Mouse (Mus musculus): Measurements from ENCODE around the gene Dbh. TPM values are rescaled to one million over a fixed set of nuclear protein-coding genes. Genes with fewer than 3 reads are reported as not detected.

Gene Dbh
- total RNA-seq (2021): under 1 TPM; 0.20 to 0.36 TPM
- long read RNA-seq, experiment 1, partial matches to known transcripts: 0 of 2 reads
- long read RNA-seq, experiment 1, other reads (novel, unspliced or antisense): 2 of 2 reads
- long read RNA-seq, experiment 2: 0 reads

DNA sequence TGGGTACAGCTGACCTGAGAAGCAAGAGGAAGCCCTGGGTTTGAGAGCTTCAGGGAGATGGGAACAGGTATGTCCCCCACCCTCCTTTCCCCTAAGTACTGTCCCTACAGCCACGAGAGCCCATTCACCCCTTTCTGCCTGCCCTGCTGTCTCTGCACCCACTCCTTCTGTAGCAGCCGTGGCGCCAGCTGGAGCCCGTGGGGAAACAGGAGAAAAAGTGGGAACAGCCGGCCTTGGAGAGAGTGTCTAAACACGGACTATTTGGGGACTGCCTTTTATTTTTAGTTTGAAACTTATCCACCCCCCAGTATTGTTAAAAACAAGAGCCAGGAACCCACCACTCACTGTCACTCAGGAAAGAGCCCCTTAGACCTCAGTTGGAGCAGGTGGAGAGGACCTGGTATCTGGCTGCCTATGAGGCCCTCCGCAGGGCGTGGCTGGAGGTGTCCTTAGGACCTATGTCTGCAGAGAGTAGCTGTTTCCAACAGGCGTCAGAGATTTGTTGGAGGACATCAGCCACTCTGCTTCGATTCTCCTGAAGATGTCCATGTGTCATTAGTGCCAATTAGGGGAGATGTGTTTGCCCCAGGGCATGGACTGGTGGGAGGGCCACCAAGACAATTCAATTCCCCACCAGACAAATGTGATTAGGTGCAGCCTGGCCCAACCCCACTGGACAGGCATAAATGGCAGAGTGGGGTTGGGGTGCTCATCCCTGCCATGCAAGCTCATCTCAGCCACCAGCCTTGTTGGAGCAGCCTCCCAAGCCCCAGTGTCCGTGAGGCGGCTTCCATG, at the start of gene Dbh:
Dbh (plus strand) TSS at position 438 of the 795 bp plus-strand sequence.
- no peak for DNase-seq (ENCODE audit: low spot score in 2 of 2)

- no peak for DNase-seq (ENCODE audit: low spot score in 2 of 2)
Observed at GRCm38 (mm10) chr2:27118452-27118851, 46.6 kb upstream of the Dbh start.

GRCm38 (mm10) chr2:27119766-27120165, 45.3 kb upstream of the Dbh start:
- DNase-seq (ENCODE audit: low spot score in 2 of 2): no peak

- peak in 1 of 2 experiments; percentile 62 for DNase-seq (ENCODE audit: low spot score in 2 of 2)
Observed at GRCm38 (mm10) chr2:27120241-27120641, 44.8 kb upstream of the Dbh start.

DNA sequence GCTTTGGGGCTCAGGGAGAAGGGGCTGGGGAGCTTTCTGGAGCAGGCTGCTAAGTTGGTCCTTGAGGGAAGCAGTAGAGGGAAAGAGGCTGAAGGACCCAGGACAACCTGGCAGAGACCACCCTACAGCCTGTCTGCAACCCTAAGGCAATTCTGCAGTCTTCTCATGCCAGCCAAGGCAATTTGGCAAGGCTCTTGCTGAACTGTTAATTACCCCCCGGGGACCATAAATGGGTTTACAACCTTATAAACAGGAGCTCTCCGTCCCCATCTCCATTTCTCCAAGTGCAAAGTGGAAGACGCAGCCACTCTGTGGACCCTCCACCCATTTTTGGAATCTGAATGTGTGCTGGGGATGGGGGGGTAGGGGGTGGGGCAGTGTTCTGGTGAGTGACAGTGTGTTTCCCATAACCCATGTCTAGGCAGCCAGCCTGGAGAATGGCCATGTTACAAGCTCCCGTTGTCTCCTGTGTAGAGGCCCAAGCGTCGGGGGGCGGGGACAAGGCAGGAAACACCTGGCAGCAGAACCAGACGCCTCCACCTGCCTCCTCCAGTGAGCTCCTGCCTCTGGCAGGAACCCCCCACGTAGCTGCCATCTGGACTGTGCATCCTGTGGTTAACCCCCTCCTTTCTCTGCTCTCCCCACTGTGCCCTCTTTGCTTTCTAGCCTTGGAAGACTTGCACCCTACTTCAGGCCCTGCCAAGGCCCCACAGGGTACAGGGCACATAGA, 43.2 kb upstream of the Dbh start:
- no peak for DNase-seq (ENCODE audit: low spot score in 2 of 2)

- DNase-seq (ENCODE audit: low spot score in 2 of 2): no peak
Observed at GRCm38 (mm10) chr2:27122578-27122977, 42.5 kb upstream of the Dbh start.

GRCm38 (mm10) chr2:27123121-27123520, 41.9 kb upstream of the Dbh start:
- no peak for DNase-seq (ENCODE audit: low spot score in 2 of 2)

DNA sequence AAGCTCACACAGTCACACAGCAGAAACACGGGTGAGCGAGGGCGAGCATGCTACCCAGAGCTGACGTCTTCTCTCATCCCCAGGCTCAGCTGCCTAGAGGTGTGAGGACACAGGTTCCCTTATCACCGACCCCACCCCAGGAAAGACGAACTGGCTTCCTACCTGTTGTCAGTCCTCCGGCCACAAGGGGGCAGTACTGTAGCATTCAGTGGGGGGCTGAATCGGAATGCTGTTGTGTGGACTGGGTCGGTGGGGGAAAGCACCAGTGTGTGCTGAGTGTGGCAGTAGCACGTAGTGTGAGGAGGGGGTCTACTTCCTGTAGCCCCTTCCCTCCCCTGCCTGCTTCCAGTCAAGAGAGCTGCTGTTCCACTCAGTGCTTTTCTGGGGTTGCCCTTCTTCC, 39.1 kb upstream of the Dbh start:
- peak; percentile 36 to 58 for DNase-seq (ENCODE audit: low spot score in 2 of 2)

DNA sequence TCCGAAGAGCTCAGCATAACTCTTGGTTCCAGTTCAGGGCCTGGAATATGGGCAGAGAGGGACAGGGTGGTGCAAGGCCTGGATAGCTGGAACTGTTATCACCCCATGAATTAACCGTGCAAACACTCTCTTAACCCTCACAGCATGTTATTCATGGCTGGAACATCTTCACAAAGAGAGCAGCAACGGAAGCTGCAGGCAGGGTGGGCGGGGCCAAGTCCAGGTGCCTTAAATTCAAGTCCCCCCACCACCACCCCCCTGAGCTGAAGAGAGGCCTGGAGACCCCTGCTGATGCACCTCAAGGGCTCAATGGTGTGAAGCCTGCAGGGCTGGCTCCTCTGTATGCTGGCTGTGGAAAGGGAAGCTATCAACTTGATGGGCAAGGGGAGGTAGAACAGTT, 38.5 kb upstream of the Dbh start:
- no peak for DNase-seq (ENCODE audit: low spot score in 2 of 2)

DNA sequence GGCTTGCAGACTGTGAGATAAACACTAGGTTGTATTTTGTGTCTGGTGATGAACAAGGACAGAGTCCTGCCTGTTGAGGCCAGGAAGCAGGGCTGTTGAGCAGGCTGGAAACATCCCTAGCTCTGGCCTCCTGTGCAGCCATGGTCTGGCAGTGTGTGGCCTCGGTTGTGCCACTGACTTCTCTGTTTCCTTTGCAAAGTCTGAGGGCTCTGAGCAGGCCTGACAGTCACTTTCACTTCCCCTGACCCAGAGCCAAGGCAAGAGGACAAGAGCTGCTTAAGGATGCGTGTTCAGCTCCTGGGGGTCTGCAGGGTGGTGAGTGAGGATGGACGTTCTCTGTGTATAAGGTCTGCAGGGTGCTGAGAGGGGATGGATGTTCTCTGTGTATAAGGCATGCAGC, 36.0 kb upstream of the Dbh start:
- DNase-seq (ENCODE audit: low spot score in 2 of 2): no peak

DNA sequence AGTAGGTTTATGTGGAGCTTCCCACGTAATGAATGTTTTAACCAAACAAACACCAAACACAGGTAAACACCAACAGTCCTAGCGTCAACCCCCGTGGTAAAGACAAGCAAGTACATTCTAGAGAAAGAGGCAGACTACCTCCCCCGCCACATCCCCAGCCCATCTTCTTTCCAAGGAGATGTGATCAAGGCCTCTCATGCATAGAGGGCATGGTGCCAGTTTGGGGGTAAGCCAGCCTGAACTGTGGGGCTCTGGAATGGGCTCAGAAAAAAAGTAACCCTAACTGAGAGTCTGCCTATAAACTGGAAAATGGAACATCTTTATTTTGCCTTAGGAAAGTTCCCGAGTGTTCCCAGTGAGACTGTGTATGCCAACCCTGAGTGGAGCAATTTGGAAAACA, 29.1 kb upstream of the Dbh start:
- DNase-seq (ENCODE audit: low spot score in 2 of 2): no peak

GRCm38 (mm10) chr2:27136336-27136735, 28.7 kb upstream of the Dbh start:
- DNase-seq (ENCODE audit: low spot score in 2 of 2): no peak

DNA sequence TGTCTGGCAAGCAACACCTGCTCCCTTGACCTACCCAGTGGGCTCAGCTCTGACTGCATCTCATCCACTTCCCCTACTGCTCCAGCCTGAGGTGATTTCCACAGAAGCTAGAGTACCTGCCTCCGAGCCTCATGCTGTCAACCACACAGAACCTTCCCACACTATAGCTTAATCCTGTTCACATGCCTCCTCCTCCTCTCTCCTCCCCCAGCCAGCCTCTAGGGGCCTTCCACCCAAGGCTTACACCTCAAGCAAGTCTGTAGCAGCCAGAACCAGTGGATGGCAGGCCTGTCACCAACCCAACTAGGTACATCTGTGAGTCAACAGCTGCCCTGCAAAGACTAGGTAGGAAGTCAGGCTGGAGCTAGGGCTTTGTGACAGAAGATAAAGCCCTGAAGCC, 28.2 kb upstream of the Dbh start:
- no peak for DNase-seq (ENCODE audit: low spot score in 2 of 2)

DNA sequence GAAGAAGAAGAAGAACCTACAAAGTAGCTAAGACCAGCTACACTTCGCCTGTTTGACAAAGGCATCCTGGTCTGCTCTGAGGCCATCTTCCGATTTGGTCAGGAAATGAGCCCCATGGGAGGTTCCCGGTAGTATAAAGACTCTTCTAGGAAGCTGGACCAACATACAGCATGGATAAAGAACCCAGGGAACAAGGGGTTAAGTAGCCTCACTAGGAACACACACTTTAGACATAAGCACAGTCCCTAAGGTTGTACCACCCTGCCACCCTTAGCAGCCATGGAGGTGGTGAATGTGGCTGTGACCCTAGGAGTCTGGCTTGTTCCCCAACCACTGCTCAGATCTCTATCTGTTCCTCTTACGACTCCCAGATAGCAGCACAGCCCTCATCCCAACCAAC, 26.7 kb upstream of the Dbh start:
- no peak for DNase-seq (ENCODE audit: low spot score in 2 of 2)

DNA sequence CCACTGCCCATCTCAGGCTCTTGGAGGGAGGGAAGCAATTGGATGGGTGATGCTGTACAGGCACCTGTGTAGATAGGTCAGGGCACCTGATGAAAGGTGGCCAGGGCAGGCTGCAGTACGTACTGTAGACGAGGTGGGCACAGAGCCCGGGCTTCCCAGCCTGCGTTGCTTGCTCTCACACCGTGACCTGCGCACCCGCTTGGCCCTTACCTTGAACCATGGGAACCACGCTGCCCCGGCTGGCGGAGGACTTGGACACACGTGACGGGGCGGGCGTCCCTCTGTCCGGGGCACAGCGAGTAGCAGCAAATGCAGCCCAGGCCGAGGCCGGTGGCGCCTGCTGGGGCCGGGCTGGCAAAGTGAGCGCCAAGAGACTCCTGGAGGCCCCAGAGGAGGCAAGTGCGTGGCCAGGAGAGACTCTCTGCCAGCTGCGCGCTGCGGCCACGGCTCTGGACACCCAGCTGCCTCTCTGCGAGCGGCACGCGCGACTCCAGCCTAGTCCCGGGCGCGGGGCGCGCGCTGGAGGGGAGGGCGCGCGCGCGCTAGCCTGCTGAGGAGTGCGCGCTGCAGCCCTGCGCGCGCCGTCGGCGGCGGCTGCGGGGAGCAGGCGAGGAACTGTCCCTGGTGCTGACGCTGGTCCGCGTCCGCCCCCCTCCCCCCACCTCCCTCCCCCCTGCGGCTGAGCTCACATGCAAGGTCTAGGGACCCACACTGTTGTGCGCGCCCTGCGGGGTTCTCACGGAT, 22.9 kb upstream of the Dbh start, which contains the start of gene Fam163b:
Fam163b (minus strand) TSS at position 542 of the 744 bp plus-strand sequence.
- DNase-seq (ENCODE audit: low spot score in 2 of 2): peak in 1 of 2 experiments; percentile 50

- DNase-seq (ENCODE audit: low spot score in 2 of 2): no peak
Observed at GRCm38 (mm10) chr2:27144957-27145356, 20.1 kb upstream of the Dbh start.

DNA sequence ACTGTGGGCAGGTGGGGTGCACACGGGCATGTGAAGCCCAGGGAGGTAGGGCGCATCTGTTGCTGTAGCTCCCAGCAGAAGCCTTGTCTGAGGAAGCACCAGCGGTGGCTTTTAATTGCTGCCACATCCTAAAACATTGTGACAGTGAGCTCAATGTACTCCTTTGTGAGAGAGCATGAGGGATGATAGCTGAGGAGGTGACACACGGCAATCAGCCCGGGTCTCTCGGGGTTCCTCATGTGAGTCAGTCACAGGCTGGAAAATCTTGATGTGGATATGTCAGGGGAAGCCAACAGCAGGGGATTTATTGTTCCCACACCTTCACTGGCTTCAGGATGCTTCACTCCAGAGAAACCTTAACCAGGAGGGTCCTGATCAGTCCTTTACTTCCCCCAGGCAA, 18.2 kb upstream of the Dbh start:
- no peak for DNase-seq (ENCODE audit: low spot score in 2 of 2)

DNA sequence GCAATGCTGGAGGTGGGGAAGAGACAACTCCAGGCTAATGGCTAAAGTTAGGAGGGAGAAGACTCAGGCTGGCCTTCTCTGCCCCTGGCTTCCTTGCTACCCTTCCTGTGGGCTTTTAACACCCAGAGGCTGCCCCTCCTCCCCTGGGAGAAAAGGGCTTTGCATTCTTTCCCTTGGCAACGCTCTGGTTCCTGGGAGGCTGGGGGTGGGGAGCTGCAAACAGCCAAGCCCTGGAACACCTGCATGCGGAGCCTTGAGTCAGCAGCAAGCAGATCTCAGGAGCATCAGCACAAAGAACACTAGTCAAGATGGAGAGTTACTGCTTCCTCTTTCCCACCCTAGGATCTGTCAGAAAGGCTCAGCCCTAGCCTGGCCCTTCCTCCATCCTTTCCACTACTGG, 15.6 kb upstream of the Dbh start:
- no peak for DNase-seq (ENCODE audit: low spot score in 2 of 2)

DNA sequence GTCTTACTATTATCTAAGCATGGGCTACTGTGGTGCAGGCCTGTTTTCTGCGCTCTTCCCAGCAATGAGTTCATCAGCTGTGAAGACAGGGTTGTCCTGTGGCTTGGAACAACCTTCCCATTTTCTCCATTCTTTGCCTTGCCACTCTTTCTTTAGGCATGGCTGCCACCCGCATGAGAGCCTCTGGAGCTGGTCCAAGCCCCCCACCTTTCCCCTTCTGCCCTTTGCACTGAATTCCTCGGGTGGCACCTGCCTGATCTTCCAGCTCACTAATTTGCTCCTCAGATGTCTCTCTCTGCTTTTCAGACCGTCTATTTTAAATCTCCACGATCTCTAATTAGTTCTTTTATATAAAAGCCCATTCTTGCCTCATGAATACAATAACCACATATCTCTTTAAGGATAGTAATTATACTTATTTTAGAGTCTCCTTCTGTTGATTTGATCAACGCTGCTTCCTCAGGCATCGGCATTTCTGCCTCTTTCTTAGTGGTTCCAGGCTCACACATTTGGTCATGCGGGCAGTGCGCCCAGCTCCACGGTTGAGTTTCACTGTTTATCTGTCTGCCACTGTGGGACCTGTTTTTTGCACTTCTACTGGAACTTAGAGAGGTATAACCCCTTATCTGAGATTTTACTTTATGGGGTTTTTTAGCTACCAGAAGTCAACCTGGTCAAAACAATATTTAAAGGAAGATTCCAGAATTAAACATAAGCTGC, 10.4 kb upstream of the Dbh start:
- no peak for DNase-seq (ENCODE audit: low spot score in 2 of 2)

DNA sequence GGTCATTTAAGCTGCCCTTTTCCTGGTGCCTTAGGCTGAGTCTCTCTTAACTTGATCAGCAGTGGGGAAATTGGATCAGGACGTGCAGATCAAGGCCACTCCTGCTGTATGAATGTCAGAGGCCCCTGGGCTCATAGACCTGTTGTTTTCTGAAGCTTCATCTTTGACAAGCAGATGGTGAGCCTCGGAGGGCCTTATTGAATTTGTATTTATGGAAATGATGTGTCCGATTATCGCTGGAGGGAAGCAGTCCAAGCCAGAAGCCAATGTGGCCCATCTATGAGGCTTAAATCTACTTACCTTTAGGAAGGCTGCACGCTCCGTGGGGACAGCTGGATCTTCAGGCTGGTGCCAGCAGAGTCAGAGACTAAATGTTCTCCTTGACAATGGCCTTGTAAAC, 8.4 kb upstream of the Dbh start:
- no peak for DNase-seq (ENCODE audit: low spot score in 2 of 2)

- no peak for DNase-seq (ENCODE audit: low spot score in 2 of 2)
Observed at GRCm38 (mm10) chr2:27161526-27161925, 3.5 kb upstream of the Dbh start.
